Mouse (Mus musculus) c-Kit-negative CD71-positive TER-119-positive erythroid progenitor cells, embryonic 14.5 days (primary cell): ENCODE data around the gene Loxl3.

Experiments
- DNase-seq: peaks from one replicate; pipeline ENCODE4 v3.0.0-alpha.2; 2013; ENCODE audit warnings: low read depth, low spot score

Gene Loxl3

DNA sequence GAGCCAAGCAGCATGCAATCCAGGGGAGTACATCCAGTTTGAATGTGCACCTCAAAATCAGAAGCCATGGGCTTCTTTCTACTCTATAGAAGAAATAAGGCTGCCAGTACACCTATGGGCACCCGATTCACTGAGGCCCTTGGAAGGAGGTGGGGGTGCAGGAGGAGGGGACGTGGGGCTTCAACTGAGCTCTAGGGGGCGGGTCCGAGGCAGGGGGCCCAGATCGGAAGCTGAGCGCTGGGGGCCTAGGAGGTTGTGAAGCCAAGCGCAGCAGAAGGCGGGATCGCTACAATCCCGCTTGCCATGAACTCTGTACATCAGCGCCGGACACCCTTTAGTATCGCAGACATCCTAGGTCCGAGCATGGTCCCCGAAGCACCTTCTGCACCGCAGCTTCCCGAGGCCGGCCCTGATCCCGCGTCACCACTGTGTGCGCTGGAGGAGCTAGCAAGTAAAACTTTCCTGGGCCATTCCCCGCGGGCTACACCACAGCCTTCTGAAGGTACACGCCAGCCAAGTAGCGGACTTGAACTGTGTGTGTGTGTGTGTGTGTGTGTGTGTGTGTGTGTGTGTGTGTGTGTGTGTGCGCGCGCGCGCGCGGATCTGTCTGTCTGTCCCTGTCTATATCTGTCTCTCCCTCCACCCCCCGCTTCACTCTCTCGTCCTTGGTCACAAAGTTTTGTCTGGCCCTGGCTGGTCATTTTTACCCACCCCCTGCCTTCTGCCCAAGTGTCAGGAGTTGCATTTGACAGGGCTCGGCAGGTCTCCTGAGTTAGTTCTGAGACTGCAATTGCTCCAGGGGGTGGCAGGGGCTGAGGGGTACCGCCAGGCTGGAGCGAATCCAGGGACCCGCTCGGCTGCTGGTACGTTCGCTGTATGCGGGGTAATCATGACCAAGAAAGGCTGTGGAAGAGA, 52.4 kb downstream of the Loxl3 start, which contains the start of gene Lbx2:
TSS of gene Lbx2 (plus strand) at position 247 of the 915 bp plus-strand sequence.
- DNase-seq, result no peak

DNA sequence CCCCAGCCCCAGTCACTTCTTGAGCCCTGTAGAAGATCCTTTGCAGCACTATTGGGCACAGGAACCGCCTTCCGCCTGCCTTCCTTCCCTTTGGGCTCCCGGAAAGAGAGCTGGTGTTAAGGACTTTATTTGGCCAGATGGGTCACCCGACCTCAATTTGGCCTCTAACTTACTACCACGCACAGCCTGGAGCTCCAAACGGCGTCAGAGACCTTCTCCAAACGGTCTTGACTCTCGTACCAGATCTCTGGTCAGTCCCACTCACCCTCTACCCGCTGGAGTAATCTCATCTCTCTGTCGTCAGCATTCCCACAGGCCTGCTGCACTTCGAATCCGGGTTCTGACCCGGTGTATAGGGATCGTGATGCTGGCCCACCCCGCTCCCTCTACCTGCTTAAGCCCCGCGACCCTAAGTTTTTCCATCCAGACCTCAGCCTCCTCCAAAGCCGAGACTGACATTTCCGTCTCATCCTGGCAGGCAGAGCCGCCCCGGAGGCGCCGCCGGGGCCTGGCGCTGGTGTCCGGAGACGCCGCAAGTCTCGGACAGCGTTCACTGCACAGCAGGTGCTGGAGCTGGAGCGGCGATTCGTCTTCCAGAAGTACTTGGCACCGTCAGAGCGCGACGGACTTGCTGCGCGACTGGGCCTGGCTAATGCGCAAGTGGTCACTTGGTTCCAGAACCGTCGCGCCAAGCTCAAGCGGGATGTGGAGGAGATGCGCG, 53.4 kb downstream of the Loxl3 start:
- DNase-seq, result no peak

DNA sequence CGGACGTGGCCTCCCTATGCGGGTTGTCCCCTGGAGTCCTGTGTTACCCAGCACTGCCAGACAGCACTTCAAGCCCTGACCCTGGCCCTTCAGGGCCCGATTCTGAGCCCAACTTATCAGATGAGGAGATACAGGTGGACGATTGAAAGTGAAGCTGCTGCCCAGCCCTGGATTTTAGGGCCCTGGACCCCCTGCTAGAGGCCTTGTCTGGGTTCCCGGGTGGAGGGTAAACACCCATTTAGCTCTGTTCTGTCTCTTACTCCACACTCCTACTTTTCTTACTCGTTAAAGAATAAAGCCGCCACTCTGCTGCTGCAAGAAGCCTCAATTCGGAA, 53.9 kb downstream of the Loxl3 start:
- no peak for DNase-seq

DNA sequence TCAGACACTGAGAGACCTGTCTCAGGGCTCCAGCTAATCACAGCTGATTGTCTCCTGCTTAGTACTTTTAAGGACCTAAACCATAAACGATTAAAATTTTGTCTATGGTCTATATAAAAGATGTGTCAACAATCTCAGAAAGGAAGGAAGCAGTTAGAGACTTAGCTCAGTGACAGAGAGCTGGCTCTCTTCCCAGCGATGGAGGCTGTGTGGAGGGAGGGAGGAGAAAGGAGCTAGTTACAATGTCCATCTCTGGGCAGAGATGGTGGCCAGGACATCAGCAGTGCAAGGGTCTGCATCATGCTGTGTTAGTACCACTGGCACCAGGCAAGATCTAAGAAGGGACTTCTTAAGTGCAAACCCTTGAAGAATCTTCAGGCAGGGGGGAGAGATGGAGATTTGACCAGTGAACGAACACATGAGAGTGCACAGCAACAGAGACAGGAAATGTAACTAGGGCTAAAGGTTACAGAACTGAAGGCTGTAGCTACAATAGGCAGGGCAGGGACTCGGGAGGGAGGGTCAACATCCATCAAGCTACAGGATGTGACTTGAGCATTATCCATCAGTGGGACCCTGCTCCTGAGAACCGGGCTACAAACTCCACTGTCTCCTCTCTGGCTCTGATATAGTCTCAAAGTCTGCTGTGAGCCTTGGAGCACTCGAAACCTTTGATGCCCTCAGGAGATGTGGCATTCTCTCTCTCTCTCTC, 58.6 kb downstream of the Loxl3 start:
- no peak for DNase-seq

DNA sequence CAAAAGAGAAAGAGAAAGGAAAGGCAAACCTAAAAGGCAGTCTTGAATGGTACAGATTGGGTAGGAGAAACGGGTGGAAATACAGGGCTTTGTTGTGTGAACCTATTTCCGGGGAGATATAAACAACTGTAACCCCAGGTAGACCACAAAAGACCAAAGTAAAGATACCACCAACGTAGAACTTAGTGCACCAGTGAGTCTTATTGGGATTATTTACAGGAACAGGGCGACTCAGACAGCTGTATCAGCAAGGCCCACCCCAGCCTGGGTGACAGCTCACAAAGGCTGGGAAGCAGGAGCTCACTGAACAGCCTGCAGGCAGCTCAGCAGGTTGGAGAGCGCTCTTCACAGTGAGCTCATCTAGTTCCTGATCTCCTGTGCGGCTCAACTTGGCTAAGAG, 62.0 kb downstream of the Loxl3 start:
- no peak for DNase-seq

DNA sequence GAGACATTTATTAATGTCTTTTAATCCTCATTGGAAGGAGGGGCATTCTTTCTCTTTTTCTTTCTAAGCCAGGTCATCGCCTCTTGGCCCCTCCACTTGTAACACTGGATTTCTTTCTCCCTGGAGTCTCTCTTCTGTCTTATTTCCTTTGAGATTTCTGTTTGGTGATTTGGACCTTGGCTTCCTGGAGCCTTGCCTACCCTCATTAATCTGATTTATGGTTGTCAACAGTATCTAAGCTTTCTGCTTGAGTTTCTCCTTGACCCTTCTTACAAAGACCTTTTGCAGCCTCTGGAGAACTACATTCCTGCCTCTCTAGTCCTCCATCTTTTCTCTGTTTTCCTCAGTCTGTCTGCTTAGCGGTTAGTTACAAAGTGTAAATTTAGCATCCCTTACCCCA, 64.4 kb downstream of the Loxl3 start:
- no peak for DNase-seq

DNA sequence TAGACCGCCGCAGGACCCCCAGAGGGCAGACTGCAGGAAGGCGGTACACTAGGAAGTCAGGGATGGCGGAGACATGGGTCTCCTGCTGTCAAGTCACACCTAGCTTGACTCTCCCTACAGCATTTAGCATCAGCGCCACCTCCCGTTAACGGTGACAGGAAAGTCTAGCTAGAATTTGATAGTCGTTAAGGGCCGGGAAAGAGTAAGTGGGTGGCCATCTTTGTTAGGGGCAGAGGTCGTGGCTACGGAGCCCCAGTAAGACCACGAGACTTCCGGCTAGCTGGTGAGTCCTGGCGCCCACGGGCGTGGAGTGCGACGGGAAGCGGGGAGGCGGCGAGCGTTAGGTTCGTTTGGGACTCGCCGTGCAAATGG, 67.3 kb downstream of the Loxl3 start, which contains the start of the genes Ccdc142 and Gm42688:
TSS of gene Ccdc142 (plus strand) at position 286 of the 372 bp plus-strand sequence.
TSS of gene Gm42688 (plus strand) at position 302 of the 372 bp plus-strand sequence.
- no peak for DNase-seq

DNA sequence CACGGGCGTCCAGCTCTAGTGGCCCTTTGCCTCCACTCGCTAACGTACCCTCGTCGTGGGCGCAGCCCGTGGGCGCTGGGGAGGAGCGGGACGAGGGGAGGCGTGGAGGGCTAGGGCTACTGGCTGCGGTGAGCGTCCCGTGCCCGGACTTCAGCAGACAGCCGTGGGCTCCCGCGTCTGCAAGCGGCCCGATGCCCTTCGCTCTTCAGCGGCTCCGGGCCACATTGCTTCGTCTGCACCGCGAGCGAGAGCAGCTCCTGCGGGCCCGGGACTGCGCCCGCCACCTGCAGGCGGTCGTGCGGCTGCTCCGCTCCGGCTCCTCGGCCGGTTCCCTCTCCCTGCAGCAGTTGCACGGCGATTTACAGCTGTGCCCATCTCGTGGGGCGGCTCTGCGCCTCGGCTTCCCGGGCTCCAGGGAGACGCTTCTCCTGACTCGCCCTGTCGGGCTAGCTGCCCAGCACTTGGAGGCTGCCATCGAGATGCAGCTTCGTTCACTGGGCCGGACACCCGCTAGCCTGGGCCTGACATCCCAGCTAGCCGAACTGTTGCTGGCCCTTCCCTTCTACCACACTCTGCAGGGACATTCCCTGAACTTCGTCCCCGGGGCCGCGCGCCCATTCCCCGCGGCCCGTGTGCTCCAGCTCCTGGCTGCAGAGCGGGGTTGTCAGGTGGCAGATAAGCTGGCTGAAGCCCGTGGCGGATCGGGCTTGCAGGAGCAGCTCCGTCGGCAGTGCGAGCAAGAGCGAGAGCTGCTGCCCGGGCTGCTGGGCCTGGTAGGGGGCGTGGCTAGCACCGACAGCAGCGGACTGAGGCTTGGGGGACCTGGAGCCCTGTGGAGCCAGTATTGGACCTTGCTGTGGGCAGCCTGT, 67.9 kb downstream of the Loxl3 start:
- no peak for DNase-seq
